Mouse (Mus musculus) CH12.LX (cell line): Measurements from ENCODE around the gene Ssbp3. TPM values are rescaled to one million over a fixed set of nuclear protein-coding genes. Genes with fewer than 3 reads are reported as not detected.
A peak's percentile ranks its signal among the peaks of the same experiment; 100 is the strongest.

Experiments
- DNase-seq: peaks from one replicate; pipeline ENCODE4 v3.0.0-alpha.2; 2013; ENCODE audit errors: extremely low read depth
- H3K27ac ChIP-seq: 2 replicates; pipeline ENCODE4 v1.5.1; 2012; ENCODE audit warnings: low read depth, mild to moderate bottlenecking, control low read depth, moderate library complexity; ENCODE audit not compliant: insufficient read depth
- H3K27me3 ChIP-seq: replicated peaks from 2 replicates; pipeline ENCODE3; 2012; ENCODE audit warnings: inconsistent platforms
- H3K36me3 ChIP-seq, 2 experiments: replicated peaks in 1 of 2; 2 replicates each; pipeline versions ENCODE3 to v1.6.1; 2012; ENCODE audit warnings: inconsistent platforms in 1 of 2, low read length in 1 of 2, mild to moderate bottlenecking in 1 of 2, mixed read lengths in 1 of 2, moderate library complexity in 1 of 2; ENCODE audit not compliant: control insufficient read depth in 1 of 2, insufficient read depth in 1 of 2
- H3K4me1 ChIP-seq, 2 experiments: 2 replicates each; pipeline ENCODE4 v1.6.1; 2012; ENCODE audit warnings: inconsistent platforms in 1 of 2, moderate library complexity in 1 of 2; ENCODE audit not compliant: insufficient read depth in 2 of 2, control insufficient read depth in 1 of 2
- H3K4me2 ChIP-seq: 2 replicates; pipeline ENCODE4 v1.6.1; 2012; ENCODE audit warnings: low read depth, mild to moderate bottlenecking, control low read depth; ENCODE audit not compliant: poor library complexity, insufficient read depth, severe bottlenecking
- H3K4me3 ChIP-seq, 3 experiments: fragments of 150-350 bp in 1 of 3; sonication (generic) in 1 of 3; replicated peaks in 1 of 3; 2 replicates each; pipeline versions ENCODE3 to v1.5.1; 2011 to 2012; ENCODE audit warnings: low read depth in 2 of 3, low read length in 2 of 3, mild to moderate bottlenecking in 2 of 3, moderate library complexity in 2 of 3, control low read depth in 1 of 3, improper control_type of control experiment in 1 of 3, inconsistent platforms in 1 of 3, mixed read lengths in 1 of 3; ENCODE audit not compliant: poor library complexity in 1 of 3
- H3K79me2 ChIP-seq: replicated peaks from 2 replicates; pipeline ENCODE4 v1.6.1; 2012; ENCODE audit warnings: mild to moderate bottlenecking, moderate library complexity; ENCODE audit not compliant: control insufficient read depth, poor library complexity, insufficient read depth, severe bottlenecking; ENCODE audit errors: extremely low read depth
- H3K9ac ChIP-seq: 2 replicates; pipeline ENCODE4 v1.6.1; 2012; ENCODE audit warnings: low read depth, mild to moderate bottlenecking, control low read depth, moderate library complexity; ENCODE audit not compliant: insufficient read depth
- H3K9me3 ChIP-seq: replicated peaks from 2 replicates; pipeline ENCODE3; 2012; ENCODE audit warnings: low read length, inconsistent platforms, mixed read lengths
- BHLHE40 ChIP-seq: IDR thresholded peaks from 2 replicates; pipeline ENCODE4 v1.6.1; 2011; ENCODE audit warnings: mild to moderate bottlenecking, low read depth, low read length, improper control_type of control experiment
- CTCF ChIP-seq, 2 experiments: IDR thresholded peaks in 1 of 2; conservative IDR thresholded peaks in 1 of 2; 2 replicates each; pipeline ENCODE4 v1.5.1; 2011 to 2012; ENCODE audit warnings: low read depth in 2 of 2, low read length in 2 of 2, improper control_type of control experiment in 1 of 2, inconsistent platforms in 1 of 2, mild to moderate bottlenecking in 1 of 2, moderate library complexity in 1 of 2
- E2F4 ChIP-seq: IDR thresholded peaks from 2 replicates; pipeline ENCODE4 v1.6.1; 2011; ENCODE audit warnings: low read depth, low read length, improper control_type of control experiment; ENCODE audit not compliant: insufficient replicate concordance
- EP300 ChIP-seq: IDR thresholded peaks from 2 replicates; pipeline ENCODE4 v1.6.1; 2011; ENCODE audit warnings: low read length, improper control_type of control experiment
- ETS1 ChIP-seq: conservative IDR thresholded peaks from 2 replicates; pipeline ENCODE4 v1.6.1; 2012; ENCODE audit warnings: low read depth, mild to moderate bottlenecking, inconsistent platforms, low read length, improper control_type of control experiment, moderate library complexity
- HCFC1 ChIP-seq: IDR thresholded peaks from 2 replicates; pipeline ENCODE4 v1.6.1; 2012; ENCODE audit warnings: low read depth, mild to moderate bottlenecking, inconsistent platforms, low read length, improper control_type of control experiment
- KAT2A ChIP-seq: IDR thresholded peaks from 2 replicates; pipeline ENCODE4 v1.6.1; 2012; ENCODE audit warnings: low read length, improper control_type of control experiment, inconsistent platforms; ENCODE audit not compliant: insufficient replicate concordance
- MAFK ChIP-seq: IDR thresholded peaks from 2 replicates; pipeline ENCODE4 v1.6.1; 2011; ENCODE audit warnings: low read length, improper control_type of control experiment; ENCODE audit not compliant: insufficient replicate concordance
- MAX ChIP-seq: IDR thresholded peaks from 2 replicates; pipeline ENCODE4 v1.6.1; 2011; ENCODE audit warnings: low read length, improper control_type of control experiment
- MAZ ChIP-seq: IDR thresholded peaks from 2 replicates; pipeline ENCODE4 v1.6.1; 2012; ENCODE audit warnings: low read depth, mild to moderate bottlenecking, inconsistent platforms, low read length, improper control_type of control experiment, moderate library complexity
- MXI1 ChIP-seq: IDR thresholded peaks from 2 replicates; pipeline ENCODE4 v1.6.1; 2011; ENCODE audit warnings: mild to moderate bottlenecking, low read depth, low read length, improper control_type of control experiment
- MYC ChIP-seq: IDR thresholded peaks from 2 replicates; pipeline ENCODE4 v1.6.1; 2011; ENCODE audit warnings: low read depth, mild to moderate bottlenecking, improper control_type of control experiment, low read length
- NELFE ChIP-seq: IDR thresholded peaks from 2 replicates; pipeline ENCODE4 v1.6.1; 2011; ENCODE audit warnings: low read depth, low read length, improper control_type of control experiment
- NRF1 ChIP-seq: IDR thresholded peaks from 2 replicates; pipeline ENCODE4 v1.6.1; 2014; ENCODE audit warnings: low read depth, mild to moderate bottlenecking, inconsistent platforms, low read length, improper control_type of control experiment, moderate library complexity
- POLR2A ChIP-seq: IDR thresholded peaks from 2 replicates; pipeline ENCODE4 v1.6.1; 2011; ENCODE audit warnings: low read depth, mild to moderate bottlenecking, improper control_type of control experiment, low read length
- POLR2AphosphoS2 ChIP-seq: IDR thresholded peaks from 2 replicates; pipeline ENCODE4 v1.6.1; 2011; ENCODE audit warnings: low read depth, low read length, improper control_type of control experiment
- RAD21 ChIP-seq: IDR thresholded peaks from 2 replicates; pipeline ENCODE4 v1.6.1; 2011; ENCODE audit warnings: low read depth, mild to moderate bottlenecking, low read length, improper control_type of control experiment, moderate library complexity
- SMC3 ChIP-seq: IDR thresholded peaks from 2 replicates; pipeline ENCODE4 v1.6.1; 2011; ENCODE audit warnings: low read depth, low read length, improper control_type of control experiment
- TBP ChIP-seq: conservative IDR thresholded peaks from 2 replicates; pipeline ENCODE4 v1.6.1; 2011; ENCODE audit warnings: low read depth, low read length, improper control_type of control experiment
- TCF12 ChIP-seq: IDR thresholded peaks from 2 replicates; pipeline ENCODE4 v1.6.1; 2014; ENCODE audit warnings: low read depth, mild to moderate bottlenecking, inconsistent platforms, low read length, improper control_type of control experiment
- UBTF ChIP-seq: IDR thresholded peaks from 2 replicates; pipeline ENCODE4 v1.6.1; 2012; ENCODE audit warnings: low read depth, mild to moderate bottlenecking, inconsistent platforms, low read length, improper control_type of control experiment, moderate library complexity
- USF1 ChIP-seq: IDR thresholded peaks from 2 replicates; pipeline ENCODE4 v1.6.1; 2014; ENCODE audit warnings: low read depth, mild to moderate bottlenecking, inconsistent platforms, low read length, improper control_type of control experiment
- USF2 ChIP-seq: conservative IDR thresholded peaks from 2 replicates; pipeline ENCODE4 v1.6.1; 2011; ENCODE audit warnings: low read depth, low read length, improper control_type of control experiment
- ZC3H11A ChIP-seq: IDR thresholded peaks from 2 replicates; pipeline ENCODE4 v1.6.1; 2012; ENCODE audit warnings: low read depth, mild to moderate bottlenecking, inconsistent platforms, low read length, improper control_type of control experiment
- ZKSCAN1 ChIP-seq: IDR thresholded peaks from 2 replicates; pipeline ENCODE4 v1.6.1; 2012; ENCODE audit warnings: low read depth, inconsistent platforms, low read length, improper control_type of control experiment, borderline replicate concordance
- dilution Hi-C: fragments of 300-500 bp; cut with MboI; formaldehyde crosslinking; loops from 2 replicates; pipeline ENCODE4 v1.14.3; 2020; ENCODE audit warnings: low sequenced_read_pairs; ENCODE audit not compliant: extremely low pct_unique_long_range_greater_than_20kb, extremely low pct_ligation_motif_present
- in situ Hi-C: fragments of 300-500 bp; cut with MboI; formaldehyde crosslinking; loops from 3 replicates; pipeline ENCODE4 v1.14.3; 2019; ENCODE audit warnings: low sequenced_read_pairs, low pct_ligation_motif_present, low pct_unique_long_range_greater_than_20kb, mixed read lengths
- polyA plus RNA-seq: library from polyadenylated mRNA; unstranded; fragments of >175 nt; gene quantifications from 2 replicates; pipeline ENCODE4 v1.2.1, GENCODE M21; 2012; ENCODE audit warnings: low read depth; ENCODE audit not compliant: insufficient read length
- total RNA-seq, 2 experiments: library from RNA; depleted of rRNA; stranded (reverse); fragments of 300-350 nt in 1 of 2; fragments of >200 nt in 1 of 2; gene quantifications; 2 replicates each; pipeline ENCODE4 v1.2.3; 2012 to 2014

The Ssbp3 gene
- total and polyA plus RNA-seq, 3 experiments = 32.4 to 129 (median 76.5) TPM

GRCm38 (mm10) chr4:106913411-106914049 is 3.0 kb downstream of the Ssbp3 start:
- Histone ChIP-seq H3K79me2 (peaks cover 22% of the 10 kb centered on the region), H3K36me3 (peaks cover 39 to 57% of the 10 kb centered on the region in 2 experiments), H3K4me2 (peak overlapping the region; percentile 40), H3K4me1 (peaks cover 29 to 73% of the 10 kb centered on the region in 2 experiments), H3K27me3 (no peaks in the 10 kb centered on the region), H3K27ac (no peak overlapping the region)
- dilution Hi-C loops (no loop called here), in situ Hi-C loops (no loop called here)
- no peak for DNase-seq
- TF ChIP-seq MYC (no peak), NRF1 (no peak), MAX (no peak), MXI1 (no peak), MAZ (no peak), USF1 (no peak), KAT2A (no peak), BHLHE40 (no peak), MAFK (no peak), EP300 (no peak), TBP (no peak), ZC3H11A (no peak)
- TF ChIP-seq, all 38 proteins: peak for 0
- Histone ChIP-seq H3K9me3 (no peaks in the 10 kb centered on the region), H3K9ac (0 out of 2 replicates have a peak overlapping the region, but pooled peaks have one; percentile 10), H3K4me3 (peak overlapping the region in 1 of 3 experiments; percentile 97)

- H3K27me3 ChIP-seq = no peaks in the 10 kb centered on the region
- H3K9ac ChIP-seq = no peak overlapping the region
- in situ Hi-C loops (no loop called here), dilution Hi-C loops (no loop called here)
- peaks cover 30 to 75% of the 10 kb centered on the region in 2 experiments for H3K4me1 ChIP-seq
- no peak overlapping the region for H3K4me2 ChIP-seq
- no peak for DNase-seq
- H3K4me3 ChIP-seq = no peak overlapping the region
- no peak for TF ChIP-seq MXI1
- no peak for TF ChIP-seq POLR2AphosphoS2
- TF ChIP-seq NRF1 = no peak
- no peak for TF ChIP-seq MYC
- TF ChIP-seq EP300 = no peak
- no peak for TF ChIP-seq CTCF (conservative IDR thresholded peaks at IDR 0.05 in 1 of 2, IDR thresholded peaks at IDR 0.05 in 1 of 2; ENCODE audit: low read depth in 2 of 2, low read length in 2 of 2)
- TF ChIP-seq TCF12 = no peak
- TF ChIP-seq POLR2A = no peak
- no peak for TF ChIP-seq MAX
- TF ChIP-seq RAD21 = no peak
- no peak for TF ChIP-seq ETS1
- TF ChIP-seq UBTF = no peak
- no peak for TF ChIP-seq USF2
- TF ChIP-seq NELFE = no peak
- TF ChIP-seq HCFC1 = no peak
- no peak for TF ChIP-seq E2F4
- no peak for TF ChIP-seq ZKSCAN1
- no peak for TF ChIP-seq SMC3
- peaks cover 47 to 73% of the 10 kb centered on the region in 2 experiments for H3K36me3 ChIP-seq
- H3K9me3 ChIP-seq = no peaks in the 10 kb centered on the region
- peaks cover 22% of the 10 kb centered on the region for H3K79me2 ChIP-seq
- H3K27ac ChIP-seq = no peak overlapping the region
Measured at GRCm38 (mm10) chr4:106915265-106915664, 4.8 kb downstream of the Ssbp3 start.
